Mouse (Mus musculus) left cerebral cortex, adult 11 months (tissue): ENCODE results near the gene Nckap5l.

Experiments
- DNase-seq: peaks from one replicate; pipeline ENCODE4 v3.0.0; 2022; ENCODE audit warnings: low spot score

Nckap5l gene

DNA sequence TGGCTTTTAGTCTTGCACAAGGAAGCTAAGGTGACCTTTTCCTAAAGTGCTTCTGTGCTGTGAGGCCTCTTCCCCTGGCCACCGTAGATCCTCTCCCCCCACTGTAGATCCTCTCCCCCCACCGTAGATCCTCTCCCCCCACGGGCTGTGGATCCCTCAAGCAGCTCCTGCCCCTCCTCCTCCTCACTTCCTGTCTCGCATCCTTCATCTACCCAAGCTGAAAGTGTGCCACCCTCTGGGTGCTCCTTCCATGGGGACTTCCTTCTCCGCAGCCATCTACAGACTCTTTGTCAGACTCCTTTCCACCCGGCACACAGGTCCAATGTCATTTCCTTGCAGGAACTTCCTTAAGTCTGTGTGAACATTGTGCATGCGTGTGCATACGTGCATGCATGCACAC lies 27.2 kb downstream of the Nckap5l start:
- DNase-seq = no peak

DNA sequence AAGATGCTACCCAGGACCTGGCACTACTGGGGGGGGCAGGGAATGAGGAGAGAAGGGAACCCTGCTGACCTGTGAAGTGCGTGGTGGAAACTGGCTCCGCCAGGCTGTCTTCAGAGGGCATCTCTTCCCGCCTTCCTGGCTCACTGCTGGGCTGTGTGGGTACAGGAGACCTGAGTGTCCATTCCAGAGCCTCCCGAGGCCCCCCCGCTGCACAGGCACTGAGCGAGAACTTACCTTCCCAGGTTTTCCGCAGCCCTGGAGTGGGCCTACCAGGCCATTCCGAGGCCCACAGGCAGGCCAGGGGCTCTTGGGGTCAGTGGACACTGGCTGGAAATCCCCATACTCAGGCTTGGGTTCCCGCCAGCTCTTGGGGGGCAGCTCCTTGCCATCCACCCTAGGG lies 33.7 kb downstream of the Nckap5l start:
- DNase-seq = no peak

DNA sequence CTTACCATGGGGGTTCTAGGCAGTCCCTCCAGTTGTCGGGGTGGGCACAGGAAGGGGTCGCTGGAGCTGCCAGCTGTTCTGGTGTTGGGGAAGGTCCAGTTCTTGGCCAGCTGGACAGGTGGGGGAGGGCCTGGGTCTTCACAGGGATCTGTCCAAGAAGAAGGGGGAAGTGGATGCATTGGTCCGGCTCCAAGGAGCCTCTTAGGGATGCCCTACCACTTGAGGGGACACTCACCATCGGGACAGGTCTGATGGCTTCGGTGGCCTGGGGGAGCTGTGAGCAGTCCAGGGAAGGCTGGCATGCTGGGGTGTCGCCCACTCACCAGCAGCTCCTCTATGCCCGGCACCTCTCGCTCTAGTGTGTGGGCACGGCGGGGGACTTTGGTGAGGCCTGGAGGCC lies 34.4 kb downstream of the Nckap5l start:
- DNase-seq = no peak

DNA sequence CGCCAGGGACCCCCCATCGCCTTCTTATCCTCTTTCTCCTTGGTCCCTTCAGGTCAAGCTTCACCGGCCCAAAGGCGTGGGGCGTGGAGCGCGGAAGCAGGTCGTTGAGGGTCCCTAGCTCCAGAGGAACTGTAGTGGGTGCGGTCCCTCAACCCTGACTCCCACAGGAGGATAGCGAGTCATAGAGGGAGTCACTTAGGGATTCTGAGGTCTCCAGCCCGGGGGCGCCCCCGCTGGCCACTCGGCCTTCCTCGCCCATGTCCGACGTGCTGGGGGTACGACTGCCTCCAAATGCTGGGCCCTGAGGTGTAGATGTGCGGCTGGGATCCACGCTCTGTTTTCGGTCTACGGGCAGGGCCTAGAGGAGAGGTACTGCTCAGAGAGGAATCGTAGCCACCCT lies 35.0 kb downstream of the Nckap5l start:
- no peak for DNase-seq

DNA sequence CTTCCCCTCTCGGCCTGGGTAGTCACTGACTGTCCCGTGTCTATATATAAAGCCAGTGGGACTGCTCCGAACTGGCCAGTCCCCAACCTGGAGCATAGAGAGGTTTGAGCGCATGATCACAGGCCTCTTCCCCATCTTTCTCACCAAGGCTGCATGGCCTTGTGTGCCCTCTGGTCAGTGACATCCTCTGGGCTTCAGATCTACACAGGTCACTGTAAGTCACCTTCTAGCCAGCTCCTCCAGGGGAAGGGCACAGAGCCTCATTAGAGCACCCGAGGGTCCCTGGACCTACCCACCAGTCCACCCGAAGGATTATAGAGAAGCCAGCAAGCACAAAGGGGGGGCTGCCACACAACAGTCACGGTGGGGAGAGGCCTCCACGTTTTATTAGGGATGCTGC lies 35.9 kb downstream of the Nckap5l start:
- no peak for DNase-seq

DNA sequence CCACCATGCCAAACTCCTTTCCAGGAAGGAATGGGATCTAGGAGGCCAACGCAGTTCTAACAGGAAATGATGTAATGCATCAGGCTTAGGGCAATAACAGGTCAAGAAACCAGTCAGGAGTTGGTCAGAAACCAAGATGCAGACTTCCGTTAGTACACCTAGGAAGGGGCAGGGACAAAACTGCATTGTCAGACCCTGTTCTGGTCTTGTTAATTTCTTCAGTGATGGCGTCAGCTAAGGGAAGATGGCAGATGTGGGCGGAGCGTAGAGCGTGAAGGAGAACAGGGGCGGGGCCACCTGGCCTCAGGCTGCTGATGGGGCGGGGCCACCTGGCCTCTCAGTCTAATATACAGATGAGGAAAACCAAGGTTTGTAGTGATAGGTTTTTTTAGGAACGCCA lies 36.4 kb downstream of the Nckap5l start:
- DNase-seq = no peak

DNA sequence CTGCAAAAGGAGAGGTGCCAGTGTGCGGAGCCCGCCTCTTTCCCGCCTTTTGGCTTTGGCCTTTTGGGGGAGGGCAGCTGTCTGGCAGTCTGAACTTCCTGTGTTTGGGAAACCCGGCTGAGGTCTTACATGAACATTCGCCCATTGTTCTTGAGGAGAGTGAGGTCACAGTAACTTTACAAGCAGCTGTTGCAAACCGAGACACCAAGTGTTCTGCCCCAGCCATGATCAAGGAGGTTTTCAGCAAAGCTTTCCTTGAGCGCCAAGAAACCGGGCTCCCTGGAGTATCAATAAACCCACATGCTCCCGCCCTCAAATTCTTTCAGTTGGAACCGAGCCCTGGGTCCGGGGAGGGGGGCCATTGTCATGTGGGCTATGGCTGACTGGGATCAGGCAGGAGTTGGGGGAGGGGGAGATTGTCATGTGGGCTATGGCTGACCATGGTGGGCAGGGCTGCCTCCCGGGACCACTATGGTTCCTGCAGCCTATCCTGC lies 37.0 kb downstream of the Nckap5l start:
- DNase-seq = no peak

DNA sequence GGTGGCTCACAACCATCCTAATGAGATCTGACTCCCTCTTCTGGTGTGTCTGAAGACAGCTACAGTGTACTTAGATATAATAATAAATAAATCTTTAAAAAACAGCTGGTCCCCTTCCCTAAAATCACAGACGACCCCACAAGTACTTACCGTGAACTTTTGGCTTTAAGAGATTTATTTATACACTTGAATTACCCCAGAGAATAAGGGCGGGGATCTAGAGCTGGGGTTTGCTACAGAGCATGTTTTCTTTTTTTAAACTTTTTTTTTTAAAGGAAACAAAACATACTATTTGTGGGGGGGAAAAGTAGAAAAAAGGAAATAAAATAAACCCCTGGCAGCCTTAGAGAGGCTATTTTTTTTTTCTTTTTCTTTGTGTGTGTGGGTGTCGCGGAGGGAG lies 37.4 kb downstream of the Nckap5l start:
- no peak for DNase-seq

DNA sequence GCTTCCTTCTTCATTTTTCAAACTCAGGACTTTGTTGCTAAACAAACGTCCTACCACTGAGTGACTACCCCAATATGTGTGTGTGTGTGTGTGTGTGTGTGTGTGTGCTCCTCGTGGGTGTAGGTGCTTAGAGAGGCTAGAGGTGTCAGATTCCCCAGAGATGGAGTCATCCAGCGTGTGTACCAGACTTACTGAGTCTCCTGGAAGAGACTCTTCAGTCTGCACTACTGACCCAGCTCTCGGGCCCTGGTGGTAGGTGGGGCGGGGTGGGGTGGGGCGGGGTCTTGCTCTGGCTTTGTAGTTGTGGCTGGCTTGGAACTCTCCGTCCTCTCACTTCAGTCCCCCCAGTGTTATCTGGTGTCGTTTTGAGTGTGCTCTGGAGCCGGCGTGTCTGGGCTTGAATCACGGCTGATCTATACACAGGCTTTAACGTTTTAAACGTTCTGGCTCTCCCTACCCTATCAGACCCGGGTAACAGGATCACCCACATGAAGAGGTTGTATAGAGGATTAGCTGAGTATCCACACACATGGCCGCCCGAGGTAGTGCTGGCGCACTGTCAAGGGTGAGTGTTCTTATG lies 39.8 kb downstream of the Nckap5l start:
- no peak for DNase-seq

DNA sequence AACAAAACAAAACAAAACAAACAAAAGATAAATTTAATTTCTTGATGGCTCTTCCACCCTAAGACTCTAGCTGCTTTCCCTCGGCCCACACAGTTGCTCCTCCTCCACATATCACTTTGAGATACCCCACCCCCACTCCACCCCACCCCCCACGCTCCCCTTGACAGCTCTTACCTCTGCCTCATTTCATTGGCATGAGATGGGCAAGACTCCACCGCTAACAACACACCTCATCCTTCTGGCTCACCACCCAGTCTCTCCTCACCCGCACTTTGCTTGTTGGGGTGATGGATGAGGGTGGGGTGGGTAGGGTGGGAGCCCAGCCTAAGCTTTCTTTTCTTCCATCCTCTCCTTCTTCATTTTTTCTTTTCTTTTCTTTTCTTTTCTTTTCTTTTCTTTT lies 40.6 kb downstream of the Nckap5l start:
- DNase-seq = no peak

DNA sequence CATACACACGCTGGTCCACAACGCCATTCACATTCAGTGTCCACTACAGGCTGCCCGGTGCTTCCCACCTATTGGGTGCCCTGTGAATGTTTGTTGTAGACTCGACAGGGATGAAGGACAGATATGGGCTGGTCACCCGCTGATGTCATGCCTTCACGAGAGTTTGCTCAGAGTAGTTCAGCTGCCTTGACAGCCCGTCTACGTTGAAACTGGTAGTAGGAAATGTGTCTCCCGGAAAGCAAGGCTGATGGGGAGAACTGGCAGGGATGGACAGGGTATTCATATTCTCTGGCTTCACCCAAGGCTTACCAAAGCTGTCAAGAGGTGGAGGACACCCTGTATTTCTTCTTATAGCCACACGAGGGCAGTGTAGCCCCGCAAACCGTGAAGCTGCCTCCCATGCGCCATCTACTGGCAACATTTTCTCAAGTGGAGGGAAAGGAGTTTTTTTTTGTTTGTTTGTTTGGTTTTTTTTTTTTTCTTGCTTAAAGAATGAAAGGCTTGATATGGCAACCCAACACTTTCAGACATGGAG lies 41.1 kb downstream of the Nckap5l start:
- peak; percentile 56 for DNase-seq

DNA sequence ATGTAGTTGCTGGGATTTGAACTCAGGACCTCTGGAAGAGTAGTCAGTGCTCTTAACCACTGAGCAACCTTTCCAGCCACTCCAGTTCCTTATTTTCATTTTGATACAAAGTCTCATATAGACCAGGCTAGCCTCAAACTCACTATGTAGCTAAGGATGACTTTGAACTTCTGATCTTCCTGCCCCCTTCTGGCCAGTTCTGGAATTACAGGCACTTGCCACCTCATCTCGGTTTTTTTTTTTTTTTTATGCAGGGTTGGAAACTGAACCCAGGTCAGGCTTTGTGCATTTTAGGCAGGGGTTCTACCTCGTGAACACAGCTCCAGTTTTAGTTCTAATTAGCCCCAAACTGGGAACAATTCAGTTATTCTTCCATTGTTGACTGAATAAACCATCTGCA lies 41.8 kb downstream of the Nckap5l start:
- no peak for DNase-seq

DNA sequence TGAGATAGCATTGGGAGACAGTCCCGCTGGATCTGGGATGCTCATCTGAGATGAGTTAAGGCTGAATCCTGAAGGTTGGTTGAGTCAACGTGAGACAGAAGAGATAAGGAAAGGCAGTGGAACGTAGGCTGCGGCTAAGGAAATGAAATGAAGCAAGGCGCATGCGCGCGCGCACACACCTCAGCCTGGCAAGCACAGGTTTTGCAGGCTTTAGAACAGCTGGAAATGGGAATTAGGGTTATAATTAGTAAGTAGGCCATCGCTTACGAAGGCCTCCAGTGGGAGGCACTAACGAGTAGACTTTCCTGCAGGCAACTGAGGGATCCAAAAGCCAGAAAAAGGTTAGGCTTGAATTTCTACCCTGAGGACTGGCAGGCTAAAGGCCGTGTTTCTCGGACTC lies 45.8 kb downstream of the Nckap5l start:
- DNase-seq = peak; percentile 41

DNA sequence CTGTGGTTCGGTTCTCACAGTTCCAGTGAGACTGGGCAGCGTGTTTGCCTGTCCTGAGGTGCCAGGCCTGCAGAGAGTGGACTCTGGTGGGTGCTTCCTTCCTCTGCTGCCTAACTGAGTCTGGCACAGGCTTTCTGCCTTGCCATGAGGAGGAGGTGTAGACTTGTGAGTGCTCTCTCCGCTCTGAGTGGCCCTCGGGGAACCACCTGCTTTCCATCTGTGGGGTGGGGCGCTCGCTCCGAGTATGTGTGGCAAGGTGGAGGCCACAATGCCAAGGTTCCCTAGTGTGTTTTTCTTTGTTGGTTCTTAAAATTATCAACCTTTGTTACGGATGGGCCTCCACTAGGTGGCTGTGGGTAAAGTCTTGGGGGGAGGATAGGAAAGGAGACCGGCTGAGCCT lies 48.7 kb downstream of the Nckap5l start:
- DNase-seq = no peak

DNA sequence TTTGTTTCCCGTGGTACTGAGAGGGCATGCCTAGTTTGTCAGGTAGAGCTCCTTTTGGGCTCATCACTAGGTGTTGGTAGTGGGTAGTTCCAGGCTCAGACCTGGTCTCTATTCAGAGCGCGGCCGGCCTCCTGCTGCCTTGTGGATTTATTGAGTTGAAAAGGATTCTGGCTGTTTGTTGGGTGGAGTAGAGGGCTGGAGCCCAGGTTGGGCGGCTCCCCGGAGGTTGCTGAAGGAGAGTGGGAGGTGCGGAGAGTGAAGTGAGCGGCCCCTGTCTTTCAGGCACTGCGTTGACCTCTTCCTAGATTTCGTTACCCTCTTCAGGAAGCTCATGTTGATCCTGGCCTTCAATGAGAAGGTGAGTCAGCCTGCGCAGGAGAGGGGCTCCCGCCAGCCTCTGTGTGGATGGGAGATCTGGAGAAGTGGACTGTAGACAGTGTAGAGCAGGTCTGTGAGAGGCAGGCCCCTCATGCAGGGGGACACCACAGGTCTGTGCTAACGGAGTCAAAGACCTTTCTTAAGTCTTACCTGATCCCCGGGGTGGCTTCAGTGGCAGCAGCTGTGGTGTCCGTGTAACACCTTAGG lies 50.5 kb downstream of the Nckap5l start:
- DNase-seq = no peak

DNA sequence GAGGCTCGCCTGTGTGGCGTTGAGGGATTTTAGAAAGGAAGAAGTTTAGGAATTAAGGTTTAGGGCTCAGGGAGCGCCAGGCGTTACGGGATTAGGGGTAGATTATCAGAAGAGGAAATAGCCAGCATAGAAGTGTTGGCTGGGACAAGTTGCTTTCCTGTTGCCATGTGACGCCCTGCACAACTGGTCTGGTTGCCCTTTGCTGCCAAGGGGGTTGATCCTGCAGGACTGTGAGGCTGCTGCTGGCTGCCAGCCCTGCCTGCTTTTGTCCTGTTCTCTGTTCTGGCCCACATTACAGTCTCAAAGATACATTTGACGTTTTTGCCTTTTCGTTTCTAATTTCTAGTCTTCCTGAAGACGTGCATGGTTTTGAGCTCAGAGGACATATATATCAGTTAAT lies 52.4 kb downstream of the Nckap5l start:
- DNase-seq = no peak

DNA sequence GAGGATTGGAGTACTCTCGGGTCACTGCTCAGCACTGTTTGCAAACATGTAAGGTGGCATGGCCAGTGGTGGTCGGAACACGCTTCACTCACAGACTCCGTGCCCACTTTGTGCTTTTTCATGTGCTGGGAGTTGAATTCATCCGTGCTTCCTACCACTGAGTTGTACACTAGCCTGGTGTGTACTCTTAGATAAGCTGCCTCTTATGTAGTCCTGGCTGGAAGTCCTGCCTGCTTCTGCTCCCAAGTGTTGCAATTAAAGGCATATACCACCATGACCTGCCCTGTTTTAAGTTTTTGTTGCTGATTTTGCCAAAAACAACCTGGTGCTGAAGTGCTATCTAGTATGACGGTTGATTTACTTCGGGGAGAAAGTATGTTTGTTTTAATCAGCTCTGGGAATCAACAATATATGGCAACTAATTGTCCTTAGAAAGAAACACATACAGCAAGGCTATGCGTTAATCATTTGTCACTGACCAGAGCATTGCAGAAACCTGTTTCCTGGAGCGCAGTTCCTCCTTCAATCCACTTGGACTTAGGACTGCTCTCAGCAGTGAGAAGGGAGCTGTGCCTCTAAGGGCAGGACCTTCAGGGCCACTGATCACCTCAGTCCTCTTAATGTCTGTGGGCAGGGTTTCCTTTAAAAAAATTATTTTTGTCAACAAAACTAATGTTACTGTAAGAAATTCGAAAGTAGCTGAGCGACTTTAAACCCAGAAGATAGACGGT lies 54.2 kb downstream of the Nckap5l start:
- DNase-seq = no peak

DNA sequence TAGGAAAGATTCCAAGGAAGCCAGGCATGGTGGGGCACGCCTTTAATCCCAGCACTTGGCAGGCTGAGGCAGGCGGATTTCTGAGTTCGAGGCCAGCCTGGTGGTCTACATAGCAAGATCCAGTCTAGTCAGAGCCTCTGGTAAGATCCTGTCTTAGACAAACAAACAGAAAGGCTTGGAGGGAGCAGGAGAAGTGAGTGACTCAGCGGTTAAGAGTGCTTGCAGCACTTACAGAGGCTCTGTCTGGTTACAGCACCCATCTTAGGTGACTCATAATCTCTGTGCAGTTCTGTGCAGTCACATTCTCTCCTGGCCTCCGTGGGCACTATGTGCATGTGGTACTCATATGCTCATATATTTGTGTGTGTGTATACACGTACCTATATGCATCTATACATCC lies 56.9 kb downstream of the Nckap5l start:
- DNase-seq = no peak

DNA sequence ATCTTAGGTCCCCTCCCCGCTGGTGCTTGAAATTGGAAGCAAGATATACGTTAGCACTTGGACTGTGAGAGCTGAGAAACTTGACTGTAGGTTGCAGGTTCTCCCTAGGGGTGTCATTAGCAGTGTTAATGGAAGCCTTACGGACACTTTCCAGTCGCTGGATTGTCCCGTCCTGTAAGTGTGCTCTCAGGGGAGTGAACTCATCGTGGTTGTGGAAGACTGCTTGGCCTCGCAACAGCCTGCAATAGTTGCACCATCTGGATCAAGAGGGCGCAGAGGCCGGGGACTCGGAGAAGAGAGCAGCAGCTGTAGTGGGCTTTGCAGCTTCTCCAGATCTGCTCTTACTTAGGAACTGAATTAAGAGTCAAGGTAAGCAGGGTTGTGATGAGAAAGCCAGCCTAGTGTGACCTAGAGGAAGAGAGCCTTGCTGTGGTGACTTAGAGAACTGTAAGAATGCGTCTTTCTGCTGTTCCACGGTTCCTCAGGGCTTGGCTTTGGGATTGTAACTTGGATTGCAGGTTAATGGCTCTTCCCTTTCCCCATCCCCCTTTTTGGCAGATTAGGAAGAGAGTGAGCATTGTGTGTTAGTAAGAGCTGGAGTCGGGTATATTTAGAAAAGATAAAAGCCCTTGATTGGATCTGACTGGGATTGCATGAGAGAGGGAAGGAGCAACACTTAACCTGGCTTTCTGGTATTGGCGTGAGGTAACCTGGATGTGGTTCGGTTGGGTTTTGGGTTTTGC lies 57.9 kb downstream of the Nckap5l start:
- DNase-seq = no peak

DNA sequence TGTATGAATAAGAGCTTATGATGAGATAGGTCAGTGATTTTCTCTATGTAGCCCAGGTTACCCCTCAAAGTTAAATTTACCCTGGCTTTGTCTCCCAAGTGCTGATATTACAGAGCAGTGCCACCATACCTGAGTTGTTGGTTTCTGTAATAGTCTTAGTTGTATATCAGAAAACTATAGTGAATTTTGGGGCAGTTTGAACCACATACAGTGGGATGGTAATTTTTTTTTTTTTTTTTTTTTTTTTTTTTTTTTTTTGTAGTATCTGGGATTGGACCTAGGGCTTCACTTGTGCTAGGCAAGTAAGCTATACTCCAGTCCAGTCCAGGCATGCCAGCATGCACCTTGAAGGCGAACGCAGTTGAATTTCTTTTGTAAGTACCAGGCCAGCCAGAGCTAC lies 59.9 kb downstream of the Nckap5l start:
- DNase-seq = no peak

DNA sequence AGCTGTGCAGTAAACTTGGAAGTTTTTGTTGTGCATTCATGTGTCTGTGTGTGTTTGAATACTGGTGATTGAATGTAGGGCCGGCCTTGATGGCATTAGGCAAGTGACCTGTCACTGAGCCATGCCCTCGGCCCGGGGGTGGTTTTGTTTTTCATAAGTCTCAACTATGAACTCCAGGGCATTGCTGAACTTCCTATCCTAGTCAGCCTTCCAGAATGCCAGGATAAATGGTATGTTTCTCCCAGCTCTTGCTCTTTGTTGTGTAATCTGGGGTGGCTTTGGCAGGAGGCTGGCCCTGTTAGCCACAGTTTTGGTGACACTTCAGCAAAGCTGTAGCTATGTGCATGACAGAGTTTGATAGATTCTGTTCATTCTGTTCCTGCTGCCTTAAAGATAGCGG lies 60.7 kb downstream of the Nckap5l start:
- DNase-seq = no peak

DNA sequence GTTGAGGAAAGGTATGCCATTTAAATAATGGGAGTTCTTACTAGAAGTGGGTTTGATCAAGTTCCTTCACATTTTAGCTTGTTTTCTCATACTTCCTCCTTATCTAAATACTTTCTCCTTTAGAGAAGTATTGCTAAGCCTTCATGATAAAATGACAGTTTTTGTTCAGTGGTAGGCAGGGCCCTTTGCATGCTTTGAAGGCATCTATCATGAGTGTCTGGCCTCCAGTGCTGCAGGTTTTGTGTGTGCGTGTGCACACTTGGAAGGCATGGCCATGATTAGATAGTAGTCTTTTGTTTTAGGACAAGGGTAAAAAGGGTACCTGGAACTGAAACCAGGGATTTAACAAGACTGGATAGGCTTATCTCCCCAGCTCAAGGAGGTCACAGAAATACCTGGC lies 61.1 kb downstream of the Nckap5l start:
- no peak for DNase-seq
